In genomic region chr9:114389371-114389904, GRCm38 (mm10) we compare ENCODE assay signal across 8 mouse cellular contexts. TPM values are rescaled to one million over a fixed set of nuclear protein-coding genes. Genes with fewer than 3 reads are reported as not detected.
DNase-seq lines count a peak whose midpoint lies in the region; ATAC-seq and TF ChIP-seq lines count a peak whose summit lies in the region.

No protein-coding gene starts in this region.

- 73% methylated on average over 8 of the region's 8 CpGs for WGBS in intestine, postnatal 0 days
- WGBS in midbrain, embryonic 15.5 days: 78% methylated on average over 8 of the region's 8 CpGs

- peak; percentile 35 to 36 for DNase-seq in B cell, adult 2 months
- DNase-seq in ES-E14 (ENCODE audit: low read depth, low spot score): no peak
- no peak for DNase-seq in frontal cortex, postnatal 10 days (ENCODE audit: low spot score in 2 of 2)
- DNase-seq in frontal cortex, postnatal 36 days (ENCODE audit: low spot score in 2 of 2): no peak
- no peak for DNase-seq in spleen, adult 18-20 months

- H3K4me3 ChIP-seq in ES-E14 (ENCODE audit: insufficient read depth in 1 of 2, low read depth in 1 of 2, low read length in 2 of 2, poor library complexity in 1 of 2, severe bottlenecking in 1 of 2): peak overlapping the region; percentile 83 to 89
- peak overlapping the region; percentile 68 for H3K4me3 ChIP-seq in intestine, postnatal 0 days (ENCODE audit: low read depth, low read length)
- peak overlapping the region; percentile 63 for H3K4me3 ChIP-seq in midbrain, embryonic 15.5 days

- no peaks in the 10 kb centered on the region for H3K9me3 ChIP-seq in ES-E14 (ENCODE audit: control insufficient read depth, insufficient read depth, low read depth, low read length)
- H3K9me3 ChIP-seq in intestine, postnatal 0 days (ENCODE audit: control insufficient read depth): no peaks in the 10 kb centered on the region
- no peaks in the 10 kb centered on the region for H3K9me3 ChIP-seq in midbrain, embryonic 15.5 days

- in situ Hi-C loops in ES-E14 (cut with MboI; ENCODE audit: low sequenced_read_pairs in 2 of 2, unreplicated experiment in 2 of 2): no loop called here

- H3K27me3 ChIP-seq in intestine, postnatal 0 days (replicated peaks; ENCODE audit: control insufficient read depth, insufficient read depth, low read length): no peaks in the 10 kb centered on the region
- 0 out of 2 replicates have a peak, but pooled peaks cover 3% of the 10 kb centered on the region for H3K27me3 ChIP-seq in midbrain, embryonic 15.5 days (replicated peaks)

- no peak overlapping the region; the same call in 1 of the 2 replicates for H3K27ac ChIP-seq in ES-E14 (ENCODE audit: insufficient read depth, low read depth, low read length, poor library complexity, severe bottlenecking)
- peak overlapping the region; percentile 89 for H3K27ac ChIP-seq in intestine, postnatal 0 days (ENCODE audit: low read depth, low read length)
- H3K27ac ChIP-seq in midbrain, embryonic 15.5 days: no peak overlapping the region

- peak; percentile 71 for TF ChIP-seq CTCF in intestine, postnatal 0 days (IDR thresholded peaks at IDR 0.05; ENCODE audit: low read depth)

- no peak overlapping the region; the same call in 1 of the 2 replicates for H3K9ac ChIP-seq in ES-E14 (ENCODE audit: insufficient read depth, low read depth, low read length, poor library complexity, severe bottlenecking)
- peak overlapping the region; percentile 76; the same call in 1 of the 2 replicates for H3K9ac ChIP-seq in intestine, postnatal 0 days (ENCODE audit: low read depth, low read length)
- H3K9ac ChIP-seq in midbrain, embryonic 15.5 days: no peak overlapping the region

- H3K4me1 ChIP-seq in ES-E14 (ENCODE audit: control insufficient read depth in 2 of 2, insufficient read depth in 2 of 2, low read length in 2 of 2, poor library complexity in 1 of 2): peaks cover 2 to 11% of the 10 kb centered on the region in 2 experiments
- H3K4me1 ChIP-seq in intestine, postnatal 0 days (replicated peaks; ENCODE audit: control insufficient read depth, insufficient read depth, low read length): 0 out of 2 replicates have a peak, but pooled peaks cover 11% of the 10 kb centered on the region
- H3K4me1 ChIP-seq in midbrain, embryonic 15.5 days: peaks cover 6% of the 10 kb centered on the region; the same call in 1 of the 2 replicates

- 0 out of 2 replicates have a peak, but pooled peaks have one; percentile 32 for ATAC-seq in erythroid progenitor cell, adult 5-6 weeks (replicated peaks; ENCODE audit: low FRiP score, poor library complexity, severe bottlenecking)
- peak; percentile 34; the same call in 1 of the 2 replicates for ATAC-seq in intestine, postnatal 0 days
- ATAC-seq in midbrain, embryonic 15.5 days (replicated peaks): peak; percentile 65

- H3K36me3 ChIP-seq in ES-E14 (ENCODE audit: control insufficient read depth, insufficient read depth, low read length, poor library complexity, severe bottlenecking): 0 out of 2 replicates have a peak, but pooled peaks cover 3% of the 10 kb centered on the region
- H3K36me3 ChIP-seq in intestine, postnatal 0 days (ENCODE audit: control insufficient read depth, insufficient read depth): peaks cover 8% of the 10 kb centered on the region; the same call in 1 of the 2 replicates
- H3K36me3 ChIP-seq in midbrain, embryonic 15.5 days (replicated peaks): no peaks in the 10 kb centered on the region

- peak overlapping the region; percentile 84 for H3K4me2 ChIP-seq in intestine, postnatal 0 days (replicated peaks; ENCODE audit: low read depth)
- peak overlapping the region; percentile 86 for H3K4me2 ChIP-seq in midbrain, embryonic 15.5 days

TF ChIP-seq in ES-E14, 5 proteins besides CTCF, POLR2A, EP300 and RAD21:
- TF ChIP-seq MAFK (IDR thresholded peaks at IDR 0.05; ENCODE audit: insufficient read depth, low read depth, low read length) (no peak), ZNF384 (IDR thresholded peaks at IDR 0.05; ENCODE audit: low read depth, low read length) (no peak), HCFC1 (IDR thresholded peaks at IDR 0.05; ENCODE audit: borderline replicate concordance, insufficient read depth, low read length) (no peak), ZC3H11A (IDR thresholded peaks at IDR 0.05; ENCODE audit: borderline replicate concordance, low read depth, low read length) (no peak), CHD2 (IDR thresholded peaks at IDR 0.05; ENCODE audit: low read depth, low read length) (no peak)

RNA-seq across cellular contexts. Expression of gene Crtap, which starts 1.0 kb away (rescaled TPM):
- 106 and 148 TPM in 2 replicates for total RNA-seq in ES-E14 (2012; rRNA removed)
- total RNA-seq in erythroid progenitor cell, adult 5-6 weeks (2015; ENCODE audit: low replicate concordance): 10.1 and 12.6 TPM in 2 replicates
- 1.7 and 3.5 TPM in 2 replicates for total RNA-seq in erythroid progenitor cell, adult 5-6 weeks (2017; ENCODE audit: low replicate concordance)
- 57.3 and 58.3 TPM in 2 replicates for polyA plus RNA-seq in intestine, postnatal 0 days (2015; fragmentation: Nextera tagmentation; extraction: Ambion mirVana)
- 22.9 TPM in 2 replicates for polyA plus RNA-seq in midbrain, embryonic 15.5 days (2015; fragmentation: Nextera tagmentation; extraction: Ambion mirVana)

RNA-seq across cellular contexts. Expression of gene Glb1, which starts 11.4 kb away (rescaled TPM):
- total RNA-seq in ES-E14 (2012; rRNA removed): 36.0 and 44.6 TPM in 2 replicates
- total RNA-seq in erythroid progenitor cell, adult 5-6 weeks (2015; ENCODE audit: low replicate concordance): 7.6 and 8.8 TPM in 2 replicates
- total RNA-seq in erythroid progenitor cell, adult 5-6 weeks (2017; ENCODE audit: low replicate concordance): 2.3 and 3.3 TPM in 2 replicates
- polyA plus RNA-seq in intestine, postnatal 0 days (2015; fragmentation: Nextera tagmentation; extraction: Ambion mirVana): 491 and 524 TPM in 2 replicates
- polyA plus RNA-seq in midbrain, embryonic 15.5 days (2015; fragmentation: Nextera tagmentation; extraction: Ambion mirVana): 26.9 and 27.3 TPM in 2 replicates

RNA-seq across cellular contexts. Expression of gene Tmppe, which starts 11.5 kb away (rescaled TPM):
- 37.3 and 47.1 TPM in 2 replicates for total RNA-seq in ES-E14 (2012; rRNA removed)
- not detected in 2 replicates for total RNA-seq in erythroid progenitor cell, adult 5-6 weeks (2015; ENCODE audit: low replicate concordance)
- 2.3 TPM in 2 replicates for total RNA-seq in erythroid progenitor cell, adult 5-6 weeks (2017; ENCODE audit: low replicate concordance)
- polyA plus RNA-seq in intestine, postnatal 0 days (2015; fragmentation: Nextera tagmentation; extraction: Ambion mirVana): 25.7 and 30.0 TPM in 2 replicates
- 10.4 and 11.0 TPM in 2 replicates for polyA plus RNA-seq in midbrain, embryonic 15.5 days (2015; fragmentation: Nextera tagmentation; extraction: Ambion mirVana)

RNA-seq across cellular contexts. Expression of gene Bcl2a1c, which starts 59.5 kb away (rescaled TPM):
- total RNA-seq in ES-E14 (2012; rRNA removed): not detected in 2 replicates
- not detected in 2 replicates for total RNA-seq in erythroid progenitor cell, adult 5-6 weeks (2015; ENCODE audit: low replicate concordance)
- total RNA-seq in erythroid progenitor cell, adult 5-6 weeks (2017; ENCODE audit: low replicate concordance): not detected in 2 replicates
- polyA plus RNA-seq in intestine, postnatal 0 days (2015; fragmentation: Nextera tagmentation; extraction: Ambion mirVana): not detected in 2 replicates
- polyA plus RNA-seq in midbrain, embryonic 15.5 days (2015; fragmentation: Nextera tagmentation; extraction: Ambion mirVana): not detected in 2 replicates

Comparison
In these comparisons a context has a peak if more than half of its experiments do, and no peak if none do; other contexts are left out.
1. DNase-seq: peak in B cell, adult 2 months (2 of 2); none in ES-E14 (single experiment), frontal cortex, postnatal 10 days (0 of 2), frontal cortex, postnatal 36 days (0 of 2) and spleen, adult 18-20 months (0 of 2).
2. RNA of gene Tmppe, which starts 11.5 kb away (total RNA-seq): 37.3 to 47.1 TPM in ES-E14; 2.3 TPM in erythroid progenitor cell, adult 5-6 weeks; every median in the first group is over 10 times any median in the second.
3. Peak in every context shown above with its lines, with median percentiles within 50 percentile points of each other: H3K4me3 ChIP-seq and ATAC-seq.